Mouse (Mus musculus) liver, adult 2 months (tissue): ENCODE results near the gene Gpm6a. TPM values are rescaled to one million over a fixed set of nuclear protein-coding genes. Genes with fewer than 3 reads are reported as not detected.

Experiments used
- DNase-seq: peaks from one replicate; pipeline ENCODE4 v3.0.0-alpha.2; 2011; ENCODE audit warnings: low read depth, low spot score; ENCODE audit errors: extremely low read depth
- H3K27ac ChIP-seq: fragments of 200-500 bp; replicated peaks from 2 replicates; pipeline ENCODE4 v1.5.1; 2012; ENCODE audit warnings: low read depth, mild to moderate bottlenecking, control low read depth, inconsistent platforms, low read length; ENCODE audit not compliant: insufficient read depth
- H3K27me3 ChIP-seq: fragments of 200-500 bp; 2 replicates; pipeline ENCODE4 v1.6.1; 2012; ENCODE audit warnings: mild to moderate bottlenecking, moderate library complexity, low read length, inconsistent platforms; ENCODE audit not compliant: control insufficient read depth, insufficient read depth
- H3K36me3 ChIP-seq: fragments of 200-500 bp; 2 replicates; pipeline ENCODE4 v1.6.1; 2012; ENCODE audit warnings: low read length, inconsistent platforms; ENCODE audit not compliant: control insufficient read depth, insufficient read depth
- H3K4me1 ChIP-seq: fragments of 200-500 bp; 2 replicates; pipeline ENCODE4 v1.6.1; 2011; ENCODE audit warnings: low read length; ENCODE audit not compliant: control insufficient read depth, insufficient read depth
- H3K4me3 ChIP-seq: fragments of 200-500 bp; 2 replicates; pipeline ENCODE4 v1.5.1; 2011; ENCODE audit warnings: low read depth, mild to moderate bottlenecking, control low read depth, low read length, moderate library complexity; ENCODE audit not compliant: insufficient read depth
- H3K79me2 ChIP-seq: fragments of 200-500 bp; 2 replicates; pipeline ENCODE4 v1.6.1; 2012; ENCODE audit warnings: inconsistent platforms, mild to moderate bottlenecking, low read length, moderate library complexity; ENCODE audit not compliant: control insufficient read depth, insufficient read depth
- H3K9ac ChIP-seq: fragments of 200-500 bp; 2 replicates; pipeline ENCODE4 v1.6.1; 2012; ENCODE audit warnings: low read depth, mild to moderate bottlenecking, control low read depth, inconsistent platforms, low read length
- CTCF ChIP-seq: fragments of 200-500 bp; IDR thresholded peaks from 2 replicates; pipeline ENCODE4 v1.5.1; 2011; ENCODE audit warnings: low read depth, low read length, control low read depth
- POLR2A ChIP-seq: fragments of 200-500 bp; IDR thresholded peaks from 2 replicates; pipeline ENCODE4 v1.6.1; 2011; ENCODE audit warnings: low read length, control low read depth; ENCODE audit not compliant: insufficient read depth; ENCODE audit errors: extremely low read depth
- WGBS: fragments of 180-500 bp; shearing (Covaris S2); methylation state at CpG from one replicate; pipeline ENCODE4 v1.1.7; 2018; 5-methylcytosine and 5-hydroxymethylcytosine counted together
- polyA plus RNA-seq: library from polyadenylated mRNA; depleted of rRNA; stranded (reverse); fragments of >200 nt; gene quantifications from 2 replicates; pipeline ENCODE4 v1.2.3, GENCODE M21; 2012
- total RNA-seq: library from RNA; depleted of rRNA; stranded (reverse); fragments of >200 nt; gene quantifications from 2 replicates; pipeline ENCODE4 v1.2.3, GENCODE M21; 2014

Gene Gpm6a
- total and polyA plus RNA-seq, 2 experiments: 0.31 to 1.8 TPM

DNA sequence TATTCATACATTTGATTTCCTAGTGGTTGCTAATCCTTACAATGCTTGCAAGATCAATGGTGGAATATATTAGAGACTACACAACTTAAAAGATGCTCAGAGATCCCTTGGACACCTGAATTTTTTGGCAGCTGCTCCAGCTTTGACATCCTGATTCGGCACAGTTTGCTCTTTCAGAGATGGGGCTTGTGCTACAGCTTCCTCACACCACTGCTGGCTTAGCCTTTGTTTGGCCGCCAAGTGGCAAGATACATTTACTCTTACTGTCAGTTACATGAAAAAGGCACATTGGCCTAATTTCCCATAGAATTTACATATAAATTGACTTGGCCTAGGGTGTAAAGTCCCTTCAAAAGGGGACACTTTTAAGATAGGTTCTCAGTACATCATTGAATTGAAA lies 32.1 kb downstream of the Gpm6a start:
- WGBS: 65% methylated on average over 2 of the region's 2 CpGs
- H3K36me3 ChIP-seq: no peaks in the 10 kb centered on the region
- DNase-seq: no peak
- TF ChIP-seq CTCF: no peak
- TF ChIP-seq POLR2A: no peak
- H3K79me2 ChIP-seq: no peaks in the 10 kb centered on the region
- no peak overlapping the region for H3K9ac ChIP-seq
- H3K4me1 ChIP-seq: no peaks in the 10 kb centered on the region; the same call in 1 of the 2 replicates
- H3K4me3 ChIP-seq: no peak overlapping the region
- no peaks in the 10 kb centered on the region for H3K27me3 ChIP-seq
- no peak overlapping the region for H3K27ac ChIP-seq

GRCm38 (mm10) chr8:54989093-54989492 lies 34.5 kb downstream of the Gpm6a start:
- no peak overlapping the region for H3K27ac ChIP-seq
- no peak overlapping the region for H3K9ac ChIP-seq
- no peaks in the 10 kb centered on the region for H3K27me3 ChIP-seq
- H3K4me1 ChIP-seq: no peaks in the 10 kb centered on the region
- 32% methylated on average over 2 of the region's 2 CpGs for WGBS
- TF ChIP-seq CTCF (no peak), POLR2A (no peak)
- no peak overlapping the region for H3K4me3 ChIP-seq
- H3K36me3 ChIP-seq: no peaks in the 10 kb centered on the region
- H3K79me2 ChIP-seq: no peaks in the 10 kb centered on the region
- no peak for DNase-seq

GRCm38 (mm10) chr8:54991840-54992609 lies 37.4 kb downstream of the Gpm6a start:
- 67% methylated on average over 3 of the region's 3 CpGs for WGBS
- Histone ChIP-seq H3K79me2 (no peaks in the 10 kb centered on the region), H3K4me3 (no peak overlapping the region), H3K36me3 (no peaks in the 10 kb centered on the region), H3K9ac (no peak overlapping the region), H3K27ac (no peak overlapping the region), H3K27me3 (no peaks in the 10 kb centered on the region), H3K4me1 (no peaks in the 10 kb centered on the region)
- no peak for TF ChIP-seq CTCF
- no peak for TF ChIP-seq POLR2A
- no peak for DNase-seq

GRCm38 (mm10) chr8:54995662-54996061 lies 41.0 kb downstream of the Gpm6a start:
- H3K4me3 ChIP-seq: no peak overlapping the region
- H3K36me3 ChIP-seq: no peaks in the 10 kb centered on the region
- no peaks in the 10 kb centered on the region for H3K27me3 ChIP-seq
- TF ChIP-seq POLR2A (no peak), CTCF (no peak)
- H3K4me1 ChIP-seq: no peaks in the 10 kb centered on the region
- H3K27ac ChIP-seq: no peak overlapping the region
- no peaks in the 10 kb centered on the region for H3K79me2 ChIP-seq
- WGBS: 63% methylated on average over 1 of the region's 1 CpGs
- DNase-seq: no peak
- no peak overlapping the region for H3K9ac ChIP-seq

DNA sequence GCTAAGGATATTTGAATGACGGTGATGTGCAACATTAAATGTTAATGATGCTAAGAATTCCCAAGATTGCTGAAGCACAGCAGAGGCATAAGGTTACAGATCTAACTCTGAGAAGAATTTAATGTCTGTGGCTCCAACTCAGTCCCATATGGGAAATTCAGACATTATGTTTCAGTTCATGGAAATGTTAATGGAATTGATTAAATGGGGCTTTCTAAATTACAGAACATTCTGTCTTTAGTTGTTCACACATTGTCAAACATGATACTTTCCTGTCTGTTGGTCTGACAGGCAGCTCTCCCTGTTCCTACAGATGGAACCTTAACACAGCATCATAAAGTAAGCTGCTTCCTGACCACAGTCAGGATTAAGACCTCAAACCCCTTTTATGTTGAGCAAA lies 47.8 kb downstream of the Gpm6a start:
- 85% methylated on average over 1 of the region's 1 CpGs for WGBS
- TF ChIP-seq CTCF (no peak), POLR2A (no peak)
- Histone ChIP-seq H3K9ac (no peak overlapping the region), H3K4me1 (no peaks in the 10 kb centered on the region), H3K27me3 (no peaks in the 10 kb centered on the region), H3K27ac (no peak overlapping the region), H3K79me2 (no peaks in the 10 kb centered on the region), H3K36me3 (no peaks in the 10 kb centered on the region), H3K4me3 (no peak overlapping the region)
- no peak for DNase-seq

- no peaks in the 10 kb centered on the region for H3K4me1 ChIP-seq
- 41% methylated on average over 2 of the region's 2 CpGs for WGBS
These were observed 48.3 kb downstream of the Gpm6a start for GRCm38 (mm10) chr8:55002946-55003345.

More at GRCm38 (mm10) chr8:55002946-55003345, 48.3 kb downstream of the Gpm6a start:
- no peaks in the 10 kb centered on the region for H3K79me2 ChIP-seq
- TF ChIP-seq POLR2A (no peak), CTCF (no peak)
- no peaks in the 10 kb centered on the region for H3K36me3 ChIP-seq
- H3K27me3 ChIP-seq: no peaks in the 10 kb centered on the region
- no peak overlapping the region for H3K4me3 ChIP-seq
- H3K27ac ChIP-seq: no peak overlapping the region
- no peak for DNase-seq
- H3K9ac ChIP-seq: no peak overlapping the region
